In genomic region chr5:35104960-35105921, GRCm38 (mm10) we compare ENCODE assay signal across 7 mouse cellular contexts. TPM values are rescaled to one million over a fixed set of nuclear protein-coding genes. Genes with fewer than 3 reads are reported as not detected.
DNase-seq lines count a peak whose midpoint lies in the region; ATAC-seq lines count a peak whose summit lies in the region.

Gene Lrpap1 (minus strand): TSS chr5:35105766.

- ATAC-seq in embryonic facial prominence, embryonic 12.5 days (ENCODE audit: insufficient number of reproducible peaks, insufficient read depth, low FRiP score, low TSS enrichment): peak; percentile 89
- peak; percentile 90 for ATAC-seq in limb, embryonic 11.5 days (ENCODE audit: insufficient number of reproducible peaks, low FRiP score, low TSS enrichment, low read depth)
- ATAC-seq in midbrain, embryonic 14.5 days (ENCODE audit: low FRiP score, low TSS enrichment): peak; percentile 95

- peak within 1 kb of the TSS; percentile 69 for H3K4me2 ChIP-seq in embryonic facial prominence, embryonic 12.5 days (replicated peaks)
- H3K4me2 ChIP-seq in limb, embryonic 11.5 days (ENCODE audit: low read depth, severe bottlenecking): peak within 1 kb of the TSS; percentile 44
- H3K4me2 ChIP-seq in midbrain, embryonic 14.5 days (ENCODE audit: low read length): peak within 1 kb of the TSS; percentile 81

- DNase-seq in adrenal gland, postnatal 25 days: peak; percentile 92
- DNase-seq in heart, adult 11 months: peak; percentile 99
- peak; percentile 93 for DNase-seq in kidney, adult 18-20 months
- peak; percentile 97 for DNase-seq in limb, embryonic 11.5 days (ENCODE audit: low spot score)
- peak; percentile 96 for DNase-seq in midbrain, embryonic 14.5 days
- DNase-seq in spleen, adult 18-20 months: peak; percentile 77 to 91

- H3K27me3 ChIP-seq in embryonic facial prominence, embryonic 12.5 days: no peaks in the 10 kb centered on the region
- no peaks in the 10 kb centered on the region for H3K27me3 ChIP-seq in limb, embryonic 11.5 days (ENCODE audit: control insufficient read depth, insufficient read depth, low read length)
- no peaks in the 10 kb centered on the region for H3K27me3 ChIP-seq in midbrain, embryonic 14.5 days (ENCODE audit: control insufficient read depth, insufficient read depth, low read length)

- peak within 1 kb of the TSS; percentile 75 for H3K27ac ChIP-seq in embryonic facial prominence, embryonic 12.5 days
- H3K27ac ChIP-seq in limb, embryonic 11.5 days (replicated peaks; ENCODE audit: low read depth, low read length): no peak within 1 kb of the TSS; the same call in 1 of the 2 replicates
- peak within 1 kb of the TSS; percentile 85 for H3K27ac ChIP-seq in midbrain, embryonic 14.5 days (replicated peaks; ENCODE audit: low read depth, low read length)

- H3K9ac ChIP-seq in embryonic facial prominence, embryonic 12.5 days: peak within 1 kb of the TSS; percentile 67
- H3K9ac ChIP-seq in limb, embryonic 11.5 days (ENCODE audit: low read length): peak within 1 kb of the TSS; percentile 69
- H3K9ac ChIP-seq in midbrain, embryonic 14.5 days (replicated peaks; ENCODE audit: low read length): peak within 1 kb of the TSS; percentile 84

- peaks cover 21% of the 10 kb centered on the region for H3K36me3 ChIP-seq in embryonic facial prominence, embryonic 12.5 days
- H3K36me3 ChIP-seq in limb, embryonic 11.5 days (ENCODE audit: control insufficient read depth, insufficient read depth, low read length): peaks cover 3% of the 10 kb centered on the region; the same call in 1 of the 2 replicates
- peaks cover 24% of the 10 kb centered on the region for H3K36me3 ChIP-seq in midbrain, embryonic 14.5 days (ENCODE audit: control insufficient read depth, insufficient read depth, low read length)

- peak within 1 kb of the TSS; percentile 83 for H3K4me3 ChIP-seq in embryonic facial prominence, embryonic 12.5 days
- peak within 1 kb of the TSS; percentile 53 for H3K4me3 ChIP-seq in limb, embryonic 11.5 days (ENCODE audit: low read depth, low read length)
- peak within 1 kb of the TSS; percentile 77 for H3K4me3 ChIP-seq in midbrain, embryonic 14.5 days (replicated peaks; ENCODE audit: low read depth, low read length)

- no peaks in the 10 kb centered on the region for H3K9me3 ChIP-seq in embryonic facial prominence, embryonic 12.5 days
- no peaks in the 10 kb centered on the region for H3K9me3 ChIP-seq in limb, embryonic 11.5 days (ENCODE audit: control insufficient read depth, low read length)
- H3K9me3 ChIP-seq in midbrain, embryonic 14.5 days (ENCODE audit: control insufficient read depth, low read length): no peaks in the 10 kb centered on the region

- WGBS in embryonic facial prominence, embryonic 12.5 days: under 1% methylated on average over 39 of the region's 39 CpGs
- WGBS in limb, embryonic 11.5 days: under 1% methylated on average over 39 of the region's 39 CpGs
- under 1% methylated on average over 39 of the region's 39 CpGs for WGBS in midbrain, embryonic 14.5 days

- peaks cover 20% of the 10 kb centered on the region for H3K4me1 ChIP-seq in embryonic facial prominence, embryonic 12.5 days
- 0 out of 2 replicates have a peak, but pooled peaks cover 2% of the 10 kb centered on the region for H3K4me1 ChIP-seq in limb, embryonic 11.5 days (ENCODE audit: control insufficient read depth, insufficient read depth, low read length)
- H3K4me1 ChIP-seq in midbrain, embryonic 14.5 days (ENCODE audit: control insufficient read depth, insufficient read depth, low read length): peaks cover 21% of the 10 kb centered on the region

RNA-seq across cellular contexts. Expression of gene Lrpap1, which starts in this region (rescaled TPM):
- total RNA-seq in adrenal gland, postnatal 25 days (2021): 105 and 120 TPM in 2 replicates
- 113 and 115 TPM in 2 replicates for polyA plus RNA-seq in embryonic facial prominence, embryonic 12.5 days (2016; fragmentation: Nextera tagmentation; extraction: Ambion mirVana)
- polyA plus RNA-seq in limb, embryonic 11.5 days (2014; fragmentation: Nextera tagmentation; extraction: Ambion mirVana): 60.3 and 67.0 TPM in 2 replicates
- 132 and 136 TPM in 2 replicates for polyA plus RNA-seq in midbrain, embryonic 14.5 days (2014; fragmentation: Nextera tagmentation; extraction: Ambion mirVana)
